Mouse (Mus musculus): ENCODE measurements around the gene Ccdc177. TPM values are rescaled to one million over a fixed set of nuclear protein-coding genes. Genes with fewer than 3 reads are reported as not detected.

Ccdc177 gene
- total and polyA plus RNA-seq, 3 experiments = not detected

DNA sequence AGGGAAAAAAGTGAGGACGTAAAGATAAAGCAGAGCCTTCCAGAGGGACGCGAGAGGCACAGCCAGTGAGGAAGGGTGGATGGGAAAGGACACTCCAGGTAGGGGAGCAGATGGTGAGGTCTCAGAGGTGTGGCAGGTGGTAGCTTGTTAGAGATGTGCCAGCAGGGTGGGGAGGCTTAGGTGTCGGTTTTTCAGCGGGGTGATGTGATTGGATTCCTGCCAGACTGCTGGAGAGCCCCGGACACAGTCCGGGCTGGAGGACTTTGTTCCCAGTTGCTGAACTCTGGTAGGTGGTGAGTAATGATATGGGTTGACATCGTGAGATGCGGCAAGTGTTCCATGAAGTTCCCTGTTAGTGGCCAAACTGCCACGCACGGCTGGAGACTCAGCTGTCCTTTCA lies 27.1 kb upstream of the Ccdc177 start:
- in situ Hi-C loops (cut with MboI; ENCODE audit: low pct_ligation_motif_present, low pct_unique_long_range_greater_than_20kb, low sequenced_read_pairs) (loop anchor here (5.0 kb wide), 1 partner anchor 95 kb away; no protein-coding TSS in a partner anchor), dilution Hi-C loops (cut with MboI; ENCODE audit: extremely low pct_ligation_motif_present, extremely low pct_unique_long_range_greater_than_20kb, low sequenced_read_pairs) (no loop called here)
- H3K4me2 ChIP-seq (ENCODE audit: insufficient read depth, low read depth, poor library complexity, severe bottlenecking) = no peak overlapping the region
- no peak overlapping the region for H3K9ac ChIP-seq (ENCODE audit: insufficient read depth, low read depth)
- no peak for TF ChIP-seq KAT2A (IDR thresholded peaks at IDR 0.05; ENCODE audit: insufficient replicate concordance, low read length)
- no peak for TF ChIP-seq SIN3A (IDR thresholded peaks at IDR 0.05; ENCODE audit: low read length)
- TF ChIP-seq MAFK (IDR thresholded peaks at IDR 0.05; ENCODE audit: insufficient replicate concordance, low read length) = no peak
- TF ChIP-seq PAX5 (IDR thresholded peaks at IDR 0.05; ENCODE audit: low read length) = no peak
- no peak for TF ChIP-seq ETS1 (conservative IDR thresholded peaks at IDR 0.05; ENCODE audit: low read depth, low read length)
- no peak for TF ChIP-seq SMC3 (IDR thresholded peaks at IDR 0.05; ENCODE audit: low read depth, low read length)
- no peak for TF ChIP-seq MAZ (IDR thresholded peaks at IDR 0.05; ENCODE audit: low read depth, low read length)
- no peak for TF ChIP-seq JUND (conservative IDR thresholded peaks at IDR 0.05; ENCODE audit: low read depth, low read length)
- TF ChIP-seq RAD21 (IDR thresholded peaks at IDR 0.05; ENCODE audit: low read depth, low read length) = no peak
- TF ChIP-seq CHD1 (IDR thresholded peaks at IDR 0.05; ENCODE audit: low read depth, low read length) = no peak
- no peak for TF ChIP-seq MYC (IDR thresholded peaks at IDR 0.05; ENCODE audit: low read depth, low read length)
- DNase-seq (ENCODE audit: extremely low read depth) = no peak
- H3K4me3 ChIP-seq (replicated peaks in 1 of 3; ENCODE audit: low read depth in 2 of 3, low read length in 2 of 3, poor library complexity in 1 of 3) = no peak overlapping the region
- no peak overlapping the region for H3K27ac ChIP-seq (ENCODE audit: insufficient read depth, low read depth)
- no peaks in the 10 kb centered on the region for H3K36me3 ChIP-seq (replicated peaks in 1 of 2; ENCODE audit: control insufficient read depth in 1 of 2, insufficient read depth in 1 of 2, low read length in 1 of 2)
- H3K79me2 ChIP-seq (replicated peaks; ENCODE audit: control insufficient read depth, extremely low read depth, insufficient read depth, poor library complexity, severe bottlenecking) = peaks cover 3% of the 10 kb centered on the region
- H3K4me1 ChIP-seq (ENCODE audit: control insufficient read depth in 1 of 2, insufficient read depth in 2 of 2) = peaks cover 2 to 12% of the 10 kb centered on the region in 2 experiments
- H3K27me3 ChIP-seq (replicated peaks) = no peaks in the 10 kb centered on the region
- no peaks in the 10 kb centered on the region for H3K9me3 ChIP-seq (replicated peaks; ENCODE audit: low read length)

- Histone ChIP-seq H3K9me3 (replicated peaks; ENCODE audit: low read length) (no peaks in the 10 kb centered on the region), H3K4me1 (ENCODE audit: control insufficient read depth in 1 of 2, insufficient read depth in 2 of 2) (peaks cover 0 to 5% of the 10 kb centered on the region in 2 experiments; a peak in 2 of 4 replicates), H3K27ac (ENCODE audit: insufficient read depth, low read depth) (no peak overlapping the region), H3K4me3 (replicated peaks in 1 of 3; ENCODE audit: low read depth in 2 of 3, low read length in 2 of 3, poor library complexity in 1 of 3) (no peak overlapping the region), H3K9ac (ENCODE audit: insufficient read depth, low read depth) (no peak overlapping the region), H3K36me3 (replicated peaks in 1 of 2; ENCODE audit: control insufficient read depth in 1 of 2, insufficient read depth in 1 of 2, low read length in 1 of 2) (no peaks in the 10 kb centered on the region), H3K79me2 (replicated peaks; ENCODE audit: control insufficient read depth, extremely low read depth, insufficient read depth, poor library complexity, severe bottlenecking) (no peaks in the 10 kb centered on the region; the same call in 1 of the 2 replicates), H3K27me3 (replicated peaks) (no peaks in the 10 kb centered on the region), H3K4me2 (ENCODE audit: insufficient read depth, low read depth, poor library complexity, severe bottlenecking) (no peak overlapping the region)
- no peak for DNase-seq (ENCODE audit: extremely low read depth)
- in situ Hi-C loops (cut with MboI; ENCODE audit: low pct_ligation_motif_present, low pct_unique_long_range_greater_than_20kb, low sequenced_read_pairs) (loop anchor here (5.0 kb wide), 1 partner anchor 96 kb away; no protein-coding TSS in a partner anchor), dilution Hi-C loops (cut with MboI; ENCODE audit: extremely low pct_ligation_motif_present, extremely low pct_unique_long_range_greater_than_20kb, low sequenced_read_pairs) (no loop called here)
- TF ChIP-seq ZMIZ1 (IDR thresholded peaks at IDR 0.05; ENCODE audit: low read depth, low read length) (no peak), MEF2A (IDR thresholded peaks at IDR 0.05; ENCODE audit: borderline replicate concordance, low read depth, low read length) (no peak), MXI1 (IDR thresholded peaks at IDR 0.05; ENCODE audit: low read depth, low read length) (no peak), RAD21 (IDR thresholded peaks at IDR 0.05; ENCODE audit: low read depth, low read length) (no peak), POLR2AphosphoS2 (IDR thresholded peaks at IDR 0.05; ENCODE audit: low read depth, low read length) (no peak), USF2 (conservative IDR thresholded peaks at IDR 0.05; ENCODE audit: low read depth, low read length) (no peak), MAX (IDR thresholded peaks at IDR 0.05; ENCODE audit: low read length) (no peak), RCOR1 (conservative IDR thresholded peaks at IDR 0.05; ENCODE audit: low read depth, low read length) (no peak), ZNF384 (IDR thresholded peaks at IDR 0.05; ENCODE audit: low read depth, low read length) (no peak), TBP (conservative IDR thresholded peaks at IDR 0.05; ENCODE audit: low read depth, low read length) (no peak), SIN3A (IDR thresholded peaks at IDR 0.05; ENCODE audit: low read length) (no peak), BHLHE40 (IDR thresholded peaks at IDR 0.05; ENCODE audit: low read depth, low read length) (no peak), MYC (IDR thresholded peaks at IDR 0.05; ENCODE audit: low read depth, low read length) (no peak), JUND (conservative IDR thresholded peaks at IDR 0.05; ENCODE audit: low read depth, low read length) (no peak), JUN (IDR thresholded peaks at IDR 0.05; ENCODE audit: insufficient read depth, low read depth, low read length) (no peak)
These were observed 26.1 kb upstream of the Ccdc177 start for GRCm38 (mm10) chr12:80786591-80786990.

All from CH12.LX (cell line).